Mouse (Mus musculus): Measurements from ENCODE around the gene Vps9d1.
"Not testable (repeated sequence)": the region's sequence is repeated elsewhere in the genome, so short reads cannot be mapped to it uniquely, and the experiment has no call there.

DNA sequence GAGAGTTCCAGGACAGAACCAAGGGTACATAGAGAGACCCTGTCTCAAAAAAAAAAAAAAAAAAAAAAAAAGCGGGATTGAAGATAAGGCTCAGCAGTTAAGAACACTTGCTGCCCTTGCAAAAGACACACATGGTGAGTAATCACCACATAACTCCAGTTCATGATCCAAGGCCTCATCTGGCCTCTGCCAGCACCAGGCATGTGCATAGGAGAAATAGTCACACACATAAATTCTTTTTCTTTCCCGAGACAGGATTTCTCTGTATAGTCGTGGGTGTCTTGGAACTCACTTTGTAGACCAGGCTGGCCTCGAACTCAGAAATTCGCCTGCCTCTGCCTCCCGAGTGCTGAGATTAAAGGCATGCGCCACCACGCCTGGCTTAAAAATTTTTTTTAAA lies 3.4 kb upstream of the Vps9d1 start:
- not testable (repeated sequence) for TF ChIP-seq POLR2A (IDR thresholded peaks at IDR 0.05; ENCODE audit: low read depth, low read length); CTCF (conservative IDR thresholded peaks at IDR 0.05; ENCODE audit: insufficient read depth, insufficient read length, low read depth, low read length)
